Mouse (Mus musculus): ENCODE results near the gene Slc16a2. TPM values are rescaled to one million over a fixed set of nuclear protein-coding genes. Genes with fewer than 3 reads are reported as not detected.
"Not testable (repeated sequence)": the region's sequence is repeated elsewhere in the genome, so short reads cannot be mapped to it uniquely, and the experiment has no call there.

The Slc16a2 gene
- total RNA-seq, 2 experiments from 2014 or later = 30.7 to 39.9 TPM

DNA sequence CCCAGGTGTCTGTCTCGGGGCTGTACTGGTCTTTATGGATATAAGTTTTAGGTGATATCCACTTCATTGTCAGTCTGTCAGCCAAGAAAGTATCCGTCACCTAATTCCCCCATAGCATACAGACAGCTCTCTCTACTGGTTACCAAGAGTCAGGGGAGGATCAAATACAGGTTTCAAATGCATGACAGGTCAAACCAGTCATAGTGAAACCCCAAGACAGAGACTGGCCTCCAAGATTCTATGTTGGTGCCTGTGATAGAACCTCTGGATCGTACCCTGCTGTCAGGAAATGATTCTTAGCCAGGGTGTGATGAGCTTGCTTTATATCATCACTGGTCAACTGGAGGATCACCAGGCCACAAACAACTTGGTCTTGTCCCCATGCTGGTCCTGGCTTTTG lies 148.0 kb downstream of the Slc16a2 start:
- intact Hi-C loops (cut with DNase I) = loop anchor here (5.0 kb wide), 1 partner anchor 191 kb away; no protein-coding TSS in a partner anchor
- no peak for DNase-seq (ENCODE audit: low spot score in 2 of 2)

DNA sequence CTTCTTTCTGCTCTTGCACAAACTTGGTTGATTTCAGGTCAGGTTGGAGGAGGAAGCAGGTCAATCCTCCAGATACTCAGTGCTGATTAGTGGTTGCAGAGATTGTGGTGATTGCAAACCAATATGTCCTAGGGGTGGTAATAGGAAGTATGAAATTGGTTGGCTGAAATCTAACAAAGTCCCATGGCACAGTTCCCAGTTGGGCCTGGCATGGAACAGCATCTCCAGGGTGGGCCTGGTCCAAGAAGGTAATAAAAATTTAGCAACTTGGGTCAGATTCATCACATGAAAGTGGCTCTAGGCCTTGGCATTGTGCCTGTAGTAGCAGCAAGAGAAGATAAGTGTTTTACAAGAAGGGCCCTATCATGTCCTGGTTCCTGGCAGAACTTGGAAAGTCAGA lies 151.5 kb downstream of the Slc16a2 start:
- no peak for DNase-seq (ENCODE audit: low spot score in 2 of 2)
- intact Hi-C loops (cut with DNase I) = loop anchor here (5.0 kb wide), 1 partner anchor 188 kb away; no protein-coding TSS in a partner anchor

DNA sequence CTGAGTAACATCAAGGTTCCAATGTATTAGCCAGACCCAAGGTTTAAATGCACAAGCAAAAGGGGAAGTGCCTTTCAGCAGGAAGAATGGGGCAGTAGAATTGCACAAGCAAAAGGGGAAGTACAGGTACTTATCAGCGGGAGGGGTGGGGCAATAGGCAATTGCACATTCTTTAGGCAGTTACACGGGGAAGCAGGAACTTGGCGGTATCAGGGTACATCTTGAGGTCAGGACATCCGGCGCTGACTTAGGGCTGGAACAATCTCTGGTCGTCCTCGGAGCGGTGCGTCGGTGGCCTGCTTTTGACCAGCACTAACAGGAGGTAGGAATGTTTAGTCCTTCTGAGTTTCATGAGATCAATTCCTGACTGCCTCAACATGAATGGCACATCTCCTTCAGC lies 157.3 kb downstream of the Slc16a2 start:
- intact Hi-C loops (cut with DNase I) = not testable (repeated sequence)

DNA sequence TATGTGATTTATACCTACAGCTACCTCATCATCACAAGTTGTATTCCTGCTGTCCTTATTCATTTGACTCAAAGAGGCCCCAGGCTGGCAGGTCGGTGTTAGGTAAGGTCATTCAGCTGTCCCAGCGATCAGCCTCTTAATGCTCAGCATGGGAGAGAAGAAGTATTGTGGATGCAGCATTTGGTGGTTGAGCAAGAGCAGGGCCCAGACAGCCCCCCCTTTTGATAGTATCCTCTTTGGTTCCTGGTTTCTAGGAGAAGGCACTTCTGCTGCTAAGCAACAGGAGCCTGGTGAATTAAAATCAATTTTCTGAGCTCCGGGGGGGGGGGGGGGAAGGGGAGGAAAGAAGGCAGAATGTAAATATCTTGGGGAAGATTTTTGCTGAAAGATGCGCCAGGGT lies 162.8 kb downstream of the Slc16a2 start:
- intact Hi-C loops (cut with DNase I) = no loop called here
- no peak for DNase-seq (ENCODE audit: low spot score in 2 of 2)

More for the DNA sequence above, 157.3 kb downstream of the Slc16a2 start:
- DNase-seq (ENCODE audit: low spot score in 2 of 2) = not testable (repeated sequence)

DNA sequence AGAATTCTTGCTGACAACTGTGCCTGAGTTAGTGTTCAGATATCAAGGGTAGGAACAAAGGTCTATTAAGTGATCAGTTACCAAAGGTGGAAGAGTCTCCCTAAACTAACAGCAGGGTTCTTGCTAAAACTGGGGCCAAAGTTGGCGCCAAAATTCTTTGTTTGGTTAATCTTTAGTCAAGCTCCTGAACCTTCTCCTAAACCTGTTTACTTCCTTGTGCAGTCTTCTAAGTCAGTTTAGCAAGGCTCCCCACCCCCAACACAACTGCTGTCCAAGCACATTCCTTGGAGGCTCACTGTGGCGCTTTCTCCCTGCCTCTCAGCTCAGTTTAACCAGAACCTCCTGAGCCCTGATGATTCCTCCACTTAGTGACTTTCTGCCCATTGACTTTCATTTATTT lies 168.8 kb downstream of the Slc16a2 start:
- intact Hi-C loops (cut with DNase I) = no loop called here
- DNase-seq (ENCODE audit: low spot score in 2 of 2) = no peak

DNA sequence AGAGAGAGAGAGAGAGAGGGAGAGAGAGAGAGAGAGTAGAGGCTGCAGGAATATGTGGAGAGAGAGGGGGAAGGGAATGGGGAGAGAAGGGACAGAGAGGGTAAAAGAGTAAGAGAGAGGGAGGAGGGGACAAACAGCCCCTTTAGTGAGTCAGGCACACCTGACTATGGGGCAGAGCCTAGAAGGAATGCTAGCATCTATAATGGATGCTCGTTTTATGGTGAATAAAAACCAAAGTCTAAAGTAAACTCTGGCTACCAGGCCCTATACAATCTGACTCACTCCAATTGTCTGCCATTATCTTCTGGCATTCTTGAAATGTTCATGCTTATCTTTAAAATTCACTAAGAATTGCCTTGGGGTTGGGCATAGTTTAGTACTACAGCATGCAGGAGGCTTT lies 169.7 kb downstream of the Slc16a2 start:
- intact Hi-C loops (cut with DNase I) = no loop called here
- DNase-seq (ENCODE audit: low spot score in 2 of 2) = no peak

Other genes with a start within 250 kb of the Slc16a2 start
- not detected for gene Zcchc13, start 191.4 kb downstream of the Slc16a2 start, total RNA-seq (2021)
- 10 to 100 TPM; 43.0 to 51.6 TPM for gene Rlim, start 159.3 kb upstream of the Slc16a2 start, total RNA-seq (2021)

Measured in left cerebral cortex, postnatal 36 days (tissue).